Mouse (Mus musculus) c-Kit-negative CD71-positive TER-119-positive erythroid progenitor cells, embryonic 14.5 days (primary cell): ENCODE results near the gene Nln.

Source experiments
- DNase-seq: peaks from one replicate; pipeline ENCODE4 v3.0.0-alpha.2; 2013; ENCODE audit warnings: low read depth, low spot score

Gene Nln

GRCm38 (mm10) chr13:104095955-104096354 lies 13.5 kb downstream of the Nln start:
- DNase-seq: no peak

GRCm38 (mm10) chr13:104094531-104095385 lies 14.7 kb downstream of the Nln start:
- DNase-seq: no peak

- no peak for DNase-seq
These were observed 17.7 kb downstream of the Nln start for GRCm38 (mm10) chr13:104091734-104092133.

- no peak for DNase-seq
These were observed 20.0 kb downstream of the Nln start for GRCm38 (mm10) chr13:104089387-104089786.

GRCm38 (mm10) chr13:104084600-104084999 lies 24.8 kb downstream of the Nln start:
- no peak for DNase-seq

GRCm38 (mm10) chr13:104082504-104082903 lies 26.9 kb downstream of the Nln start:
- DNase-seq: no peak

- DNase-seq: no peak
These were observed 32.4 kb downstream of the Nln start for GRCm38 (mm10) chr13:104076993-104077392.

GRCm38 (mm10) chr13:104074731-104075130 lies 34.7 kb downstream of the Nln start:
- DNase-seq: no peak

- DNase-seq: no peak
These were observed 35.2 kb downstream of the Nln start for GRCm38 (mm10) chr13:104074230-104074629.

- DNase-seq: no peak
These were observed 37.1 kb downstream of the Nln start for GRCm38 (mm10) chr13:104072351-104072750.

GRCm38 (mm10) chr13:104070703-104071102 lies 38.7 kb downstream of the Nln start:
- no peak for DNase-seq

- DNase-seq: no peak
These were observed 40.2 kb downstream of the Nln start for GRCm38 (mm10) chr13:104069216-104069615.

- no peak for DNase-seq
These were observed 43.6 kb downstream of the Nln start for GRCm38 (mm10) chr13:104065649-104066347.

- no peak for DNase-seq
These were observed 46.4 kb downstream of the Nln start for GRCm38 (mm10) chr13:104063061-104063460.

- no peak for DNase-seq
These were observed 47.3 kb downstream of the Nln start for GRCm38 (mm10) chr13:104061975-104062750.

GRCm38 (mm10) chr13:104060231-104060630 lies 49.2 kb downstream of the Nln start:
- DNase-seq: no peak

GRCm38 (mm10) chr13:104059536-104059935 lies 49.9 kb downstream of the Nln start:
- DNase-seq: no peak

- no peak for DNase-seq
These were observed 50.7 kb downstream of the Nln start for GRCm38 (mm10) chr13:104058761-104059160.

GRCm38 (mm10) chr13:104052271-104052753 lies 57.1 kb downstream of the Nln start:
- DNase-seq: no peak

GRCm38 (mm10) chr13:104048835-104049234 lies 60.6 kb downstream of the Nln start:
- no peak for DNase-seq

GRCm38 (mm10) chr13:104045108-104045507 lies 64.3 kb downstream of the Nln start:
- no peak for DNase-seq

- DNase-seq: no peak
These were observed 65.1 kb downstream of the Nln start for GRCm38 (mm10) chr13:104044332-104044731.
